Mouse (Mus musculus) hindbrain, embryonic 15.5 days (tissue): Measurements from ENCODE around the gene 1700008P02Rik. TPM values are rescaled to one million over a fixed set of nuclear protein-coding genes. Genes with fewer than 3 reads are reported as not detected.
"Not testable (repeated sequence)": the region's sequence is repeated elsewhere in the genome, so short reads cannot be mapped to it uniquely, and the experiment has no call there.

Experiments used
- ATAC-seq: fragments of 200-750 bp; cut with Nextera tagmentation; 2 replicates; pipeline ENCODE4 v1.8.0; 2017; ENCODE audit warnings: low read depth, moderate number of reproducible peaks, moderate TSS enrichment; ENCODE audit not compliant: low FRiP score
- H3K27ac ChIP-seq: fragments of 300-500 bp; sonication (generic); replicated peaks from 2 replicates; pipeline ENCODE4 v1.5.1; 2015; ENCODE audit warnings: mild to moderate bottlenecking, inconsistent platforms
- H3K27me3 ChIP-seq: fragments of 300-500 bp; sonication (generic); 2 replicates; pipeline ENCODE4 v1.6.1; 2015; ENCODE audit warnings: control low read depth, inconsistent platforms
- H3K36me3 ChIP-seq: fragments of 300-500 bp; sonication (generic); 2 replicates; pipeline ENCODE4 v1.6.1; 2015; ENCODE audit warnings: control low read depth, inconsistent platforms
- H3K4me1 ChIP-seq: fragments of 300-500 bp; sonication (generic); replicated peaks from 2 replicates; pipeline ENCODE4 v1.6.1; 2015; ENCODE audit warnings: control low read depth, inconsistent platforms
- H3K4me2 ChIP-seq: fragments of 300-500 bp; sonication (generic); 2 replicates; pipeline ENCODE4 v1.6.1; 2015; ENCODE audit warnings: moderate library complexity, mild to moderate bottlenecking, inconsistent platforms
- H3K4me3 ChIP-seq: fragments of 300-500 bp; sonication (generic); 2 replicates; pipeline ENCODE4 v1.5.1; 2015; ENCODE audit warnings: mild to moderate bottlenecking, inconsistent platforms
- H3K9ac ChIP-seq: fragments of 300-500 bp; sonication (generic); 2 replicates; pipeline ENCODE4 v1.6.1; 2015; ENCODE audit warnings: inconsistent platforms
- H3K9me3 ChIP-seq: fragments of 300-500 bp; sonication (generic); 2 replicates; pipeline ENCODE4 v1.6.1; 2016; ENCODE audit warnings: control low read depth, inconsistent platforms
- WGBS: fragments of 180-500 bp; shearing (Covaris S2); methylation state at CpG from one replicate; pipeline ENCODE4 v1.1.7; 2015; 5-methylcytosine and 5-hydroxymethylcytosine counted together
- polyA plus RNA-seq: library from polyadenylated mRNA; unstranded; fragments of >200 nt; fragmentation: Nextera tagmentation; extraction: Ambion mirVana; gene quantifications from 2 replicates; pipeline ENCODE4 v1.2.1, GENCODE M21; 2015

1700008P02Rik gene
- polyA plus RNA-seq: not detected in 2 replicates

DNA sequence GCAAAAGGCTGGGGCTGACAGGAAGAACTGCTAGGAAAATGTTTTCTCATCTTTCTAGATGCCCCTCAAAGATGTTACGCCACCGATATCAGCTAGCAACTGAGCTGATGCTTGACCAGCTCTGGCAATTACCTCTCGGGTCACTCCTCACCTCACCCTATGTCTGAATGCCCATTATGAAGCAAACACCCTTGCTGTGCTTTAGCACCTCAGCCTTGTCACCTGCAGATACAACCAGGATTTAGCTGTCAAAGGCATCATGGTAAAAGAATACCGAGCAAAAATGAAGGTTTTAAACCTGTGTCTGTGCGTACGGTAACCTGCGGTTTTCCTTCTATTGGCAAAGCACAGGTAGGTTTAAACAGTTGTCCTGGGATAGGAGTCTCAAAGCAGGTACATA, at the start of gene 1700008P02Rik:
Gene 1700008P02Rik (minus strand): TSS at position 101 of the 400 bp plus-strand sequence.
- Histone ChIP-seq H3K4me1 (no peaks in the 10 kb centered on the region), H3K9ac (no peak within 1 kb of the TSS), H3K4me3 (no peak within 1 kb of the TSS), H3K27ac (no peak within 1 kb of the TSS), H3K9me3 (no peaks in the 10 kb centered on the region), H3K4me2 (no peak within 1 kb of the TSS), H3K27me3 (no peaks in the 10 kb centered on the region), H3K36me3 (no peaks in the 10 kb centered on the region)
- 96% methylated on average over 7 of the region's 7 CpGs for WGBS
- ATAC-seq: no peak

DNA sequence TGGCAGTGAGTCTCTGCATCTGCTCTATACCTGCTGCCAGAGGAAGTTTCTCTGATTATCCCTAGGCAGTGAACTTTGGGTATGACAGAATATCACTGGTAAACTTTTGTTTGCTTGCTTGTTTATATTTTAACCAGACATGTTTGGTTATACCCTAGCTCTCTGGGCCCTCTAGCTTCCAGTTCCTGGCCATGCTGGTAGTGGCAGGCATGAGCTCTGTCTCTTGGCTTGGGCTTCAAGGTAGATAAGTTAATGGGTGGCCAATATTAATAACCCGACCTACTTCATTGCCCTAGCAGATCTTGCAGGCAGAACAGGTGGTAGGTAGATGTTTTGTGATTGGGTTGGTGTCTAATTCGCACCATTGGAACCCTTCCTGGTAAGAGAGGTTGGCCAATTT, 29.2 kb upstream of the 1700008P02Rik start:
- no peaks in the 10 kb centered on the region for H3K9me3 ChIP-seq
- no peaks in the 10 kb centered on the region for H3K4me1 ChIP-seq
- H3K9ac ChIP-seq: no peak overlapping the region
- H3K27ac ChIP-seq: no peak overlapping the region
- H3K27me3 ChIP-seq: no peaks in the 10 kb centered on the region
- no peaks in the 10 kb centered on the region for H3K36me3 ChIP-seq
- no peak overlapping the region for H3K4me3 ChIP-seq
- 81% methylated on average over 2 of the region's 2 CpGs for WGBS
- H3K4me2 ChIP-seq: no peak overlapping the region
- ATAC-seq: no peak

DNA sequence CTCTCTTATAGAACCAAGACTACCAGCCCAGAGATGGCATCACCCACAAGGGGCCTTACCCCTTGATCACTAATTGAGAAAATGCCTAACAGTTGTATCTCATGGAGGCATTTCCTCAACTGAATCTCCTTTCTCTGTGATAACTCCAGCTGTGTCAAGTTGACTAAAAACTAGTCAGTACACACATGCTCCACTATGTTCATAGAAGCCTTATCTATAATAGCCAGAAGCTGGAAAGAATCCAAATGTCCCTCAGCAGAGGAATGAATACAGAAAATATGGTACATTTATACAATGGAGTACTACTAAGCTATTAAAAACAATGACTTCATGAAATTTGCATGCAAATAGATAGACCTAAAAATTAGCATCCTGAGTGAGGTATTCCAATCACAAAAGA, 17.9 kb upstream of the 1700008P02Rik start:
- H3K9me3 ChIP-seq, H3K4me3 ChIP-seq, H3K27ac ChIP-seq, H3K9ac ChIP-seq, ATAC-seq, H3K27me3 ChIP-seq, H3K4me1 ChIP-seq, H3K36me3 ChIP-seq, H3K4me2 ChIP-seq: not testable (repeated sequence)

DNA sequence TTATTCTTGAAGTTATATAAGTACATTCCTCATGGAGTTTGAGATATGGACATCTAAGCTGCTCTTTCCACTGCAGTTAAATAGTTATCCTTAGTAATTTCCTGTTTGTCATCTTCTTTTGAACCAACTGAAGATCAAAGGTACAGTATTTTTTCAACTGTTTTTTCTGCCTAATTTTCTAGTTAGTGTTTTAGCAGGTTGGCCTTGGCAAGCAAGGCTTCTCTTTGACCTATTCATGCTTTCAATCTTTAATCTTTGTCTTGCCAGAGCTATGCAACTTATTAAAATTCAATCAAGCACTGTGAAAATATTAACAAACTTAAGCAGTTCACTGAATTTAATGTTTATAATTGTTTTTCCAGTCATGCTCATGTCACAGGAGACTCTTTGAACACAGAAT, 14.0 kb upstream of the 1700008P02Rik start:
- H3K27ac ChIP-seq: no peak overlapping the region
- no peaks in the 10 kb centered on the region for H3K36me3 ChIP-seq
- H3K4me2 ChIP-seq: no peak overlapping the region
- H3K9me3 ChIP-seq: no peaks in the 10 kb centered on the region
- no peak overlapping the region for H3K4me3 ChIP-seq
- no peaks in the 10 kb centered on the region for H3K27me3 ChIP-seq
- H3K9ac ChIP-seq: no peak overlapping the region
- ATAC-seq: no peak
- no peaks in the 10 kb centered on the region for H3K4me1 ChIP-seq

DNA sequence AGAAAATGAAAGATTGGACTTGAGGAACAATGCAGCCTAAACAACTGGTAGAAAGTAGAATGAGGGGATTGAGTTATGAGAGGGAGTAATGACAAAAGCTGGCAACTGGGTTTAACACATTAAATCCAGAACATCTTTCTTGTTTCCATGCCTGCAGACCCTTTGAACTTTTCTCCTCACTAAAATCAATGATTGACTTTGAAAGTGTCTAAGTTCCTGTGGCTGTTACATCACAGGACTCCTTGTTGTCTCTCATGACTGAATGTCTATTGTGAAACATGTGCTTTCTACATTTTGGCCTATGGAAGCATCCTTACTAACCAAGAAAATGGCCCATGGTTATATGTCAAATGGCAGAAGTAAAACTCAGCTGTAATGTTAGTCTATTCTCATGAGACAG, 2.4 kb downstream of the 1700008P02Rik start:
- H3K9ac ChIP-seq: no peak overlapping the region
- H3K27me3 ChIP-seq: no peaks in the 10 kb centered on the region
- H3K4me3 ChIP-seq: no peak overlapping the region
- H3K9me3 ChIP-seq: no peaks in the 10 kb centered on the region
- no peak for ATAC-seq
- H3K4me1 ChIP-seq: no peaks in the 10 kb centered on the region
- H3K36me3 ChIP-seq: no peaks in the 10 kb centered on the region
- H3K27ac ChIP-seq: no peak overlapping the region
- H3K4me2 ChIP-seq: no peak overlapping the region
